Mouse (Mus musculus): ENCODE data around the gene Sqstm1. TPM values are rescaled to one million over a fixed set of nuclear protein-coding genes. Genes with fewer than 3 reads are reported as not detected.

The Sqstm1 gene
- total and polyA plus RNA-seq, 3 experiments = 202 to 579 (median 456) TPM

DNA sequence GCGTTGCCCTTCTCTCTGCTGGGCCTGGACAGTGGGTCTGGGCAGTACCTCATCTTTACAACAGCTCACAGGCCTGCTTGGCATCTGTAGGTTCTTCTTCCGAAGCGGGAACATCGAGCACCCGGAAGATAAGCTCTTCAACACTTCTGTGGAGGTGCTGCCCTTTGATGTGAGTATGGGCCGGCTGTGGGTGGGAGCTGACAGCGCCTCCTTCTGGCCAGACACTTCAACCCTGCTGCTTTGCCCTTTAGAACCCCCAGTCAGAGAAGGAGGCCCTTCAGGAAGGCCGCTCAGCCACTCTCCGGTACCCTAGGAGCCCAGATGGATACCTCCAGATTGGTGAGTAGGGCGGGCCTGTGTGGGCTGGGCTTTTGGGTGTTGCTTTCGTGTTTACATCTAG lies 23.4 kb upstream of the Sqstm1 start:
- Histone ChIP-seq H3K27me3 (replicated peaks) (no peaks in the 10 kb centered on the region), H3K9ac (ENCODE audit: insufficient read depth, low read depth) (no peak overlapping the region), H3K4me2 (ENCODE audit: insufficient read depth, low read depth, poor library complexity, severe bottlenecking) (no peak overlapping the region), H3K9me3 (replicated peaks; ENCODE audit: low read length) (no peaks in the 10 kb centered on the region), H3K27ac (ENCODE audit: insufficient read depth, low read depth) (no peak overlapping the region), H3K79me2 (replicated peaks; ENCODE audit: control insufficient read depth, extremely low read depth, insufficient read depth, poor library complexity, severe bottlenecking) (no peaks in the 10 kb centered on the region), H3K4me1 (ENCODE audit: control insufficient read depth in 1 of 2, insufficient read depth in 2 of 2) (peaks cover 18 to 51% of the 10 kb centered on the region in 2 experiments), H3K36me3 (replicated peaks in 1 of 2; ENCODE audit: control insufficient read depth in 1 of 2, insufficient read depth in 1 of 2, low read length in 1 of 2) (peaks cover 42 to 62% of the 10 kb centered on the region in 2 experiments), H3K4me3 (replicated peaks in 1 of 3; ENCODE audit: low read depth in 2 of 3, low read length in 2 of 3, poor library complexity in 1 of 3) (no peak overlapping the region)
- TF ChIP-seq MAX (IDR thresholded peaks at IDR 0.05; ENCODE audit: low read length) (no peak), RAD21 (IDR thresholded peaks at IDR 0.05; ENCODE audit: low read depth, low read length) (peak; percentile 26), CTCF (conservative IDR thresholded peaks at IDR 0.05 in 1 of 2, IDR thresholded peaks at IDR 0.05 in 1 of 2; ENCODE audit: low read depth in 2 of 2, low read length in 2 of 2) (peak; percentile 23 to 65; a peak in 3 of 4 replicates), SMC3 (IDR thresholded peaks at IDR 0.05; ENCODE audit: low read depth, low read length) (peak; percentile 55)
- in situ Hi-C loops (cut with MboI; ENCODE audit: low pct_ligation_motif_present, low pct_unique_long_range_greater_than_20kb, low sequenced_read_pairs) (no loop called here), dilution Hi-C loops (cut with MboI; ENCODE audit: extremely low pct_ligation_motif_present, extremely low pct_unique_long_range_greater_than_20kb, low sequenced_read_pairs) (no loop called here)
- DNase-seq (ENCODE audit: extremely low read depth) = no peak

GRCm38 (mm10) chr11:50233022-50233421 lies 22.4 kb upstream of the Sqstm1 start:
- TF ChIP-seq POLR2AphosphoS2 (IDR thresholded peaks at IDR 0.05; ENCODE audit: low read depth, low read length) = no peak
- TF ChIP-seq JUN (IDR thresholded peaks at IDR 0.05; ENCODE audit: insufficient read depth, low read depth, low read length) = no peak
- no peak for TF ChIP-seq MAFK (IDR thresholded peaks at IDR 0.05; ENCODE audit: insufficient replicate concordance, low read length)
- TF ChIP-seq KAT2A (IDR thresholded peaks at IDR 0.05; ENCODE audit: insufficient replicate concordance, low read length) = no peak
- TF ChIP-seq CTCF (conservative IDR thresholded peaks at IDR 0.05 in 1 of 2, IDR thresholded peaks at IDR 0.05 in 1 of 2; ENCODE audit: low read depth in 2 of 2, low read length in 2 of 2) = no peak
- Histone ChIP-seq H3K4me3 (replicated peaks in 1 of 3; ENCODE audit: low read depth in 2 of 3, low read length in 2 of 3, poor library complexity in 1 of 3) (no peak overlapping the region), H3K27ac (ENCODE audit: insufficient read depth, low read depth) (no peak overlapping the region), H3K9ac (ENCODE audit: insufficient read depth, low read depth) (no peak overlapping the region), H3K79me2 (replicated peaks; ENCODE audit: control insufficient read depth, extremely low read depth, insufficient read depth, poor library complexity, severe bottlenecking) (no peaks in the 10 kb centered on the region), H3K4me1 (ENCODE audit: control insufficient read depth in 1 of 2, insufficient read depth in 2 of 2) (peaks cover 23 to 51% of the 10 kb centered on the region in 2 experiments), H3K4me2 (ENCODE audit: insufficient read depth, low read depth, poor library complexity, severe bottlenecking) (no peak overlapping the region), H3K27me3 (replicated peaks) (no peaks in the 10 kb centered on the region), H3K36me3 (replicated peaks in 1 of 2; ENCODE audit: control insufficient read depth in 1 of 2, insufficient read depth in 1 of 2, low read length in 1 of 2) (peaks cover 42 to 69% of the 10 kb centered on the region in 2 experiments), H3K9me3 (replicated peaks; ENCODE audit: low read length) (no peaks in the 10 kb centered on the region)
- no peak for DNase-seq (ENCODE audit: extremely low read depth)
- dilution Hi-C loops (cut with MboI; ENCODE audit: extremely low pct_ligation_motif_present, extremely low pct_unique_long_range_greater_than_20kb, low sequenced_read_pairs) (no loop called here), in situ Hi-C loops (cut with MboI; ENCODE audit: low pct_ligation_motif_present, low pct_unique_long_range_greater_than_20kb, low sequenced_read_pairs) (no loop called here)

DNA sequence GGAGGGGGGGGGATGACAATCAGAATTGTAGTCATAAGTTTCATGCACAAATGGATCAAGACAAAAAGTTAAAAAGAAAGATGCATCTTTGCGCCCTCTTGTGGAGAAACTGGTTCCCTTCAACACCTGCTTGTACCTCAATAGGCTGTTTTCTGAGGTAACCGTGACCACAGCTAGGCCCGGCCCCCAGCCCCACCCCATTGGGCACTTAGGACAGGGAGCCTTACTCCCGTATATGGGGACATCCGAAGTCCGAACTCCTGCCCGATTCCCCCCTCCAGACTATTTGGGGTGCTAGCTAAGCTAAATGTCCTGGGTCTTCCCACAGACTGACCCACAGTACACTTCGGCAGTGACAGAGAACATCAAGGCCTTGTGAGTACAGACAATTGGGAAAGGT lies 20.8 kb upstream of the Sqstm1 start:
- Histone ChIP-seq H3K9me3 (replicated peaks; ENCODE audit: low read length) (no peaks in the 10 kb centered on the region), H3K79me2 (replicated peaks; ENCODE audit: control insufficient read depth, extremely low read depth, insufficient read depth, poor library complexity, severe bottlenecking) (no peaks in the 10 kb centered on the region; the same call in 1 of the 2 replicates), H3K27me3 (replicated peaks) (no peaks in the 10 kb centered on the region), H3K27ac (ENCODE audit: insufficient read depth, low read depth) (no peak overlapping the region), H3K4me1 (ENCODE audit: control insufficient read depth in 1 of 2, insufficient read depth in 2 of 2) (peaks cover 22 to 57% of the 10 kb centered on the region in 2 experiments), H3K9ac (ENCODE audit: insufficient read depth, low read depth) (no peak overlapping the region), H3K36me3 (replicated peaks in 1 of 2; ENCODE audit: control insufficient read depth in 1 of 2, insufficient read depth in 1 of 2, low read length in 1 of 2) (peaks cover 42 to 76% of the 10 kb centered on the region in 2 experiments), H3K4me3 (replicated peaks in 1 of 3; ENCODE audit: low read depth in 2 of 3, low read length in 2 of 3, poor library complexity in 1 of 3) (no peak overlapping the region), H3K4me2 (ENCODE audit: insufficient read depth, low read depth, poor library complexity, severe bottlenecking) (no peak overlapping the region)
- peak; percentile 83 for DNase-seq (ENCODE audit: extremely low read depth)
- in situ Hi-C loops (cut with MboI; ENCODE audit: low pct_ligation_motif_present, low pct_unique_long_range_greater_than_20kb, low sequenced_read_pairs) (no loop called here), dilution Hi-C loops (cut with MboI; ENCODE audit: extremely low pct_ligation_motif_present, extremely low pct_unique_long_range_greater_than_20kb, low sequenced_read_pairs) (no loop called here)
- no peak for TF ChIP-seq POLR2A (IDR thresholded peaks at IDR 0.05; ENCODE audit: low read depth, low read length)
- no peak for TF ChIP-seq NRF1 (IDR thresholded peaks at IDR 0.05; ENCODE audit: low read depth, low read length)
- TF ChIP-seq RCOR1 (conservative IDR thresholded peaks at IDR 0.05; ENCODE audit: low read depth, low read length) = no peak
- peak; percentile 32; the same call in 1 of the 2 replicates for TF ChIP-seq ZNF384 (IDR thresholded peaks at IDR 0.05; ENCODE audit: low read depth, low read length)
- no peak; the same call in 1 of the 2 replicates for TF ChIP-seq E2F4 (IDR thresholded peaks at IDR 0.05; ENCODE audit: insufficient replicate concordance, low read depth, low read length)
- no peak for TF ChIP-seq UBTF (IDR thresholded peaks at IDR 0.05; ENCODE audit: low read depth, low read length)
- peak; percentile 50; the same call in 1 of the 2 replicates for TF ChIP-seq ZC3H11A (IDR thresholded peaks at IDR 0.05; ENCODE audit: low read depth, low read length)
- no peak for TF ChIP-seq ZKSCAN1 (IDR thresholded peaks at IDR 0.05; ENCODE audit: borderline replicate concordance, low read depth, low read length)
- TF ChIP-seq MAFK (IDR thresholded peaks at IDR 0.05; ENCODE audit: insufficient replicate concordance, low read length) = no peak
- TF ChIP-seq SIN3A (IDR thresholded peaks at IDR 0.05; ENCODE audit: low read length) = 0 out of 2 replicates have a peak, but pooled peaks have one; percentile 72
- no peak for TF ChIP-seq POLR2AphosphoS2 (IDR thresholded peaks at IDR 0.05; ENCODE audit: low read depth, low read length)
- TF ChIP-seq MEF2A (IDR thresholded peaks at IDR 0.05; ENCODE audit: borderline replicate concordance, low read depth, low read length) = 0 out of 2 replicates have a peak, but pooled peaks have one; percentile 17
- 0 out of 2 replicates have a peak, but pooled peaks have one; percentile 27 for TF ChIP-seq ELF1 (IDR thresholded peaks at IDR 0.05; ENCODE audit: low read depth, low read length)
- no peak for TF ChIP-seq GABPA (IDR thresholded peaks at IDR 0.05; ENCODE audit: insufficient replicate concordance, low read depth, low read length)
- no peak for TF ChIP-seq CHD2 (IDR thresholded peaks at IDR 0.05; ENCODE audit: low read length)
- peak; percentile 76 for TF ChIP-seq RAD21 (IDR thresholded peaks at IDR 0.05; ENCODE audit: low read depth, low read length)
- peak; percentile 78; the same call in 1 of the 2 replicates for TF ChIP-seq MAZ (IDR thresholded peaks at IDR 0.05; ENCODE audit: low read depth, low read length)
- no peak for TF ChIP-seq IRF4 (IDR thresholded peaks at IDR 0.05; ENCODE audit: low read depth, low read length)
- TF ChIP-seq USF2 (conservative IDR thresholded peaks at IDR 0.05; ENCODE audit: low read depth, low read length) = no peak
- no peak for TF ChIP-seq TBP (conservative IDR thresholded peaks at IDR 0.05; ENCODE audit: low read depth, low read length)
